14 mouse cellular contexts compared by ENCODE assay signal in the genomic region with DNA sequence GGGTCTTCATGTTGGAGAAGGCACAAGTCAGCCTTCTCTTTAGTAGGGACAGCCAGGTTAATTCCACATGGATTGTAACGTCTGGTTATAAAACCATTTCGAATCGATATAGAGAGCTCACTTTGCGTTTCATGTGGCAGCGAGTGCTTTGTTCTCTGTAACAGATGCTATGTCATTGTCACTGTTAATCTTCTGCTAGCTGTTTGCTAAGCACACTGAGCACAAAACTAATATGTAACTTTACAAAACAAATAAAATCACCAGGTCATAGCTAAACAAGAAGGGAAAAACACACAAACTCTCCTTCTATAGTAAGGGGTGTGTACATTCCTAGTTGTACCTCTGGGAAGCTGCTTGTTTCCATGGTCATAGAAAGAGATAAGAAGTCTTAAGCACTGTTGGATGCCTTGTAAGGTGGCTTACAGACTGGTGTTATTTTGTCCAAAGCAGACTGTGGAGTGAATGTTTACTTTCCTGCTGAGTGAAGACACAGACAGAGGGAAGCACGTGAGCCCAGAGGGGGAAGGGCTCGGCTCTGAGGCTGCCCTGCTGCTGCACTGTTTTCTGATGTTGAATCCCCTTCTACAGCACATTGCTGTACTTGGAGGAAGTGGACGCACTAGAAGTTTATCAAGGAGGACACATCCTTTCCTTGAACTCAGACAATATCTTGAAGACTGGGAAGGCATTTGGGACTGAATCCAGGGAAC.
DNase-seq lines count a peak whose midpoint lies in the region; ATAC-seq and TF ChIP-seq lines count a peak whose summit lies in the region.
"Had no signal": no experiment of that assay in that cellular context is flagged by ENCODE, and none has a peak within 500 bp of the region (broad histone marks: within the 10 kb centered on the region; RNA-seq: fewer than 3 reads in every experiment).

No protein-coding gene starts in this region.

- H3K36me3 ChIP-seq in kidney, embryonic 15.5 days = no peaks in the 10 kb centered on the region
- no peaks in the 10 kb centered on the region for H3K36me3 ChIP-seq in neural tube, embryonic 15.5 days
- no peaks in the 10 kb centered on the region for H3K36me3 ChIP-seq in liver, postnatal 0 days (replicated peaks; ENCODE audit: insufficient read depth, low read length)
- H3K36me3 ChIP-seq: embryonic facial prominence, embryonic 10.5 days; lung, embryonic 15.5 days had no signal

- 29% methylated on average over 8 of the region's 8 CpGs for WGBS in kidney, embryonic 15.5 days
- 33% methylated on average over 8 of the region's 8 CpGs for WGBS in neural tube, embryonic 15.5 days
- 41% methylated on average over 8 of the region's 8 CpGs for WGBS in liver, postnatal 0 days (ENCODE audit: insufficient replicate concordance)

- H3K27ac ChIP-seq in kidney, embryonic 15.5 days = 0 out of 2 replicates have a peak overlapping the region, but pooled peaks have one; percentile 4
- no peak overlapping the region for H3K27ac ChIP-seq in neural tube, embryonic 15.5 days (replicated peaks)
- no peak overlapping the region for H3K27ac ChIP-seq in liver, postnatal 0 days (ENCODE audit: low read depth)
- H3K27ac ChIP-seq: embryonic facial prominence, embryonic 10.5 days; heart, adult 2 months; lung, embryonic 15.5 days had no signal

- no peak overlapping the region; the same call in 1 of the 2 replicates for H3K4me2 ChIP-seq in kidney, embryonic 15.5 days
- H3K4me2 ChIP-seq in neural tube, embryonic 15.5 days = no peak overlapping the region
- 0 out of 2 replicates have a peak overlapping the region, but pooled peaks have one; percentile 28 for H3K4me2 ChIP-seq in liver, postnatal 0 days (ENCODE audit: low read depth, low read length)
- H3K4me2 ChIP-seq: lung, embryonic 15.5 days had no signal

- H3K4me3 ChIP-seq in kidney, embryonic 15.5 days (replicated peaks) = no peak overlapping the region
- H3K4me3 ChIP-seq in neural tube, embryonic 15.5 days (replicated peaks) = no peak overlapping the region
- no peak overlapping the region for H3K4me3 ChIP-seq in liver, postnatal 0 days (ENCODE audit: low read depth, low read length)
- H3K4me3 ChIP-seq: embryonic facial prominence, embryonic 10.5 days; heart, adult 2 months; lung, embryonic 15.5 days had no signal

- ATAC-seq in kidney, embryonic 15.5 days (replicated peaks; ENCODE audit: low FRiP score) = peak; percentile 81; the same call in 1 of the 2 replicates
- no peak for ATAC-seq in neural tube, embryonic 15.5 days (ENCODE audit: low FRiP score)
- peak; percentile 90 for ATAC-seq in liver, postnatal 0 days

- no peak for TF ChIP-seq EP300 in liver, postnatal 0 days (IDR thresholded peaks at IDR 0.05; ENCODE audit: low read depth)

- H3K9ac ChIP-seq in kidney, embryonic 15.5 days = no peak overlapping the region
- no peak overlapping the region for H3K9ac ChIP-seq in neural tube, embryonic 15.5 days (replicated peaks)
- no peak overlapping the region for H3K9ac ChIP-seq in liver, postnatal 0 days (replicated peaks)
- H3K9ac ChIP-seq: lung, embryonic 15.5 days had no signal

- H3K9me3 ChIP-seq in kidney, embryonic 15.5 days (replicated peaks) = no peaks in the 10 kb centered on the region
- H3K9me3 ChIP-seq in neural tube, embryonic 15.5 days (replicated peaks) = no peaks in the 10 kb centered on the region
- H3K9me3 ChIP-seq in liver, postnatal 0 days (ENCODE audit: low read length) = peaks cover 3% of the 10 kb centered on the region; the same call in 1 of the 2 replicates
- H3K9me3 ChIP-seq: embryonic facial prominence, embryonic 10.5 days; lung, embryonic 15.5 days had no signal

- H3K27me3 ChIP-seq in kidney, embryonic 15.5 days = no peaks in the 10 kb centered on the region
- H3K27me3 ChIP-seq in neural tube, embryonic 15.5 days (replicated peaks) = no peaks in the 10 kb centered on the region
- no peaks in the 10 kb centered on the region for H3K27me3 ChIP-seq in liver, postnatal 0 days (ENCODE audit: insufficient read depth, low read length)
- H3K27me3 ChIP-seq: lung, embryonic 15.5 days had no signal

- TF ChIP-seq CTCF in liver, postnatal 0 days (IDR thresholded peaks at IDR 0.05; ENCODE audit: low read depth) = no peak

- no peak for DNase-seq in kidney, adult 11 months
- peak; percentile 17 for DNase-seq in neural tube, embryonic 10.5 days (ENCODE audit: extremely low spot score, low spot score)
- peak; percentile 45 for DNase-seq in liver, postnatal 0 days
- DNase-seq in yolk sac, embryonic 10.5 days (ENCODE audit: low spot score) = peak; percentile 80
- no peak for DNase-seq in testis, postnatal 14 days (ENCODE audit: low spot score)
- no peak for DNase-seq in layer of hippocampus, adult 8-10 months (ENCODE audit: low spot score in 2 of 2)
- DNase-seq: cerebellum, adult 8-10 months; heart, adult 2 months; right cerebral cortex, postnatal 14 days; thymus, postnatal 4 days had no signal

- H3K4me1 ChIP-seq in kidney, embryonic 15.5 days = peaks cover 4% of the 10 kb centered on the region; the same call in 1 of the 2 replicates
- H3K4me1 ChIP-seq in neural tube, embryonic 15.5 days = peaks cover 4% of the 10 kb centered on the region; the same call in 1 of the 2 replicates
- H3K4me1 ChIP-seq in liver, postnatal 0 days (ENCODE audit: insufficient read depth) = no peaks in the 10 kb centered on the region
- H3K4me1 ChIP-seq: embryonic facial prominence, embryonic 10.5 days had no signal

Comparison
In these comparisons a context has a peak if more than half of its experiments do, and no peak if none do; other contexts are left out.
1. DNase-seq: peak in neural tube, embryonic 10.5 days (single experiment), liver, postnatal 0 days (single experiment) and yolk sac, embryonic 10.5 days (single experiment); none in kidney, adult 11 months (single experiment), testis, postnatal 14 days (single experiment) and layer of hippocampus, adult 8-10 months (0 of 2).